Mouse (Mus musculus) gastrocnemius, adult 2 months (tissue): Measurements from ENCODE around the gene Fam20a. TPM values are rescaled to one million over a fixed set of nuclear protein-coding genes. Genes with fewer than 3 reads are reported as not detected.
"Not testable (repeated sequence)": the region's sequence is repeated elsewhere in the genome, so short reads cannot be mapped to it uniquely, and the experiment has no call there.

Source experiments
- DNase-seq: peaks from one replicate; pipeline ENCODE4 v3.0.0; 2022
- H3K27ac ChIP-seq: fragments of 200-600 bp; 2 replicates; pipeline ENCODE4 v1.8.1; 2022; ENCODE audit warnings: mild to moderate bottlenecking
- H3K4me3 ChIP-seq: fragments of 200-600 bp; 2 replicates; pipeline ENCODE4 v1.8.1; 2022; ENCODE audit warnings: mild to moderate bottlenecking, moderate library complexity
- CTCF ChIP-seq: fragments of 200-600 bp; IDR thresholded peaks from 2 replicates; pipeline ENCODE4 v1.8.1; 2022; ENCODE audit warnings: antibody characterized with exemption, mild to moderate bottlenecking, moderate library complexity
- intact Hi-C: fragments of 180-260 bp; cut with DNase I; formaldehyde crosslinking; loops from one replicate; pipeline ENCODE4 v1.15.1; 2025
- total RNA-seq, 2 experiments: library from RNA; stranded (reverse); gene quantifications; 2 replicates each; pipeline ENCODE4 v1.2.3; 2021

Fam20a gene
- total RNA-seq, 2 experiments from 2014 or later = 1.2 to 2.7 TPM

DNA sequence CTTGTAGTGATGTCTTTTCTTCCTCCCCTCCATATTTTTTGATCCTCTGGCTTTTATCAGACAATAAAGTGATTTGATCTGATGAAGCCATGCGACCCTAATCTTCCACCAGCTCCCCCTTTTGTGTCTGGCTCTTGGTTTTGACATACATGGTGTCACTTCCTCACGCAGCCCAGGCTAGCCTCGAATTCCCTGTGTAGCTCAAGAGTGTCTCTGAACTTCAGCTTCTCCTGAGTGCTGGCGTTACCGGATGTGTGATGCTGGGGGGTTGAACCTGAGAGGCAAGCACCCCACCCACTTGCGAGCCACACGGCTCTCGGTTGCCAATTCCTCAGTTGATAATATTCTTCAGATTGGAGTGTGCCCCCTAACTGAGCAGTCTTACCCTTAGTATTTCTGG is 49.7 kb downstream of the Fam20a start:
- H3K27ac ChIP-seq = peak overlapping the region; percentile 77
- TF ChIP-seq CTCF = no peak
- intact Hi-C loops = loop anchor here (5.0 kb wide), 1 partner anchor 50 kb away; the partner anchor contains the start of gene Fam20a

DNA sequence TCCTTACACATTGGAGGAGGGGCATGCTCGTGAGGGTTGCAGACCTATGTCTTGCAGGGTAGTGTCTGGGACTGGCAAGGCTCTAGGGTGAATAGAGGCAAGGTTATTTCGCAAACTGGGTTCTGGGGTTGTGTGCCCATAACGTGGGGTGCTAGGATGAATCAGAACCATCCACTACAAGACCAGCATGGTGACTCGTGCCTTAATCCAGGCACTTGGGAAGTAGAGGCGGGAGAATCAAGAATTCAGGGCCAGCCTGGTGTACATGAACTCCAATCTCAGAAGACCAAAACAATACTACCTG is 50.1 kb downstream of the Fam20a start:
- no peak for DNase-seq
- intact Hi-C loops = loop anchor here (5.0 kb wide), 1 partner anchor 50 kb away; the partner anchor contains the start of gene Fam20a
- Histone ChIP-seq H3K27ac (peak overlapping the region; percentile 77), H3K4me3 (no peak overlapping the region)
- TF ChIP-seq CTCF = no peak

More for the DNA sequence above, 49.7 kb downstream of the Fam20a start:
- no peak for DNase-seq
- H3K4me3 ChIP-seq = no peak overlapping the region

DNA sequence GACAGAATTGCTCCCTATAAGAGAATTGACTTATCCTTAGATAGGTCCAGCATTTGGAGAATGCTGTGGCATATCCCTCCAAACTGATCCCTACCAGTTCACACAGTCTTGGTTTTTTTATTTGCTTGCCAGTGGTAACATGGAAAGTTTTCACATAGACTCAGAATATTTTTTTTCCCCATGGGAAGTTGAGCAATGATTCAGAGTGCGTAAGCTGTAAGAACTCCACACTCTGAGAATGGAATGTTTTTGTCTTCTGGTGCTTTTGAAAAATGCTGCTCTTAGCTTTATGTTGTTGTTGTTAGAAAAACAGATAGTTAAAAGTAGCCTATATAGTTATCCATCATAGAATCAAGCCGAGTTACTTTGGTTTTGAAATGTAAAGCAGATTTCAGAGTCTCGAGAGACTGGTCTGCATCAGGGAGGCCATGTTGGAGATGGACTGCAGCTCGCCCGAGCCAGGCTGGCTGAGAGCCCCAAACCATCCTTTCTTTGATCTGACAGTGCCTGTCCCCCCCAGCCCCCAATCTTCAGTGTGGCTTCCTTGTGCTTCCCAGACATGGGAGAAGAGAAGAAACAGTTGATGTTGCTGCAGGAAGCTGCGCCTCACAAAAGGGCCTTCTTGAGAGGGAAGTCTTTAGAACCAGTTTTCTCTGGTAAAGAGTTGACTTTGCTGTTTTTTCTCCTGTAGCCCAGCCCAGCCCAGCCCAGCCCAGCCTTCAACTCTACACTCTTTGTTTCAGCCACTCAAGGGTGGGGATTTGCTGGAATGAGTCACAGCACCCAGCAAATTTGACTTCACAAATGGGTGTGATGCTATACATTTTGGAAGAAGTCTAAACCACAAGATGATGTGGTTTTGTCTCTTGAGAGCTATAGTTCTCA is 50.7 kb downstream of the Fam20a start:
- no peak for TF ChIP-seq CTCF
- no peak overlapping the region for H3K4me3 ChIP-seq
- H3K27ac ChIP-seq = peak overlapping the region; percentile 77
- intact Hi-C loops = loop anchor here (5.0 kb wide), 1 partner anchor 51 kb away; the partner anchor contains the start of gene Fam20a
- DNase-seq = no peak

DNA sequence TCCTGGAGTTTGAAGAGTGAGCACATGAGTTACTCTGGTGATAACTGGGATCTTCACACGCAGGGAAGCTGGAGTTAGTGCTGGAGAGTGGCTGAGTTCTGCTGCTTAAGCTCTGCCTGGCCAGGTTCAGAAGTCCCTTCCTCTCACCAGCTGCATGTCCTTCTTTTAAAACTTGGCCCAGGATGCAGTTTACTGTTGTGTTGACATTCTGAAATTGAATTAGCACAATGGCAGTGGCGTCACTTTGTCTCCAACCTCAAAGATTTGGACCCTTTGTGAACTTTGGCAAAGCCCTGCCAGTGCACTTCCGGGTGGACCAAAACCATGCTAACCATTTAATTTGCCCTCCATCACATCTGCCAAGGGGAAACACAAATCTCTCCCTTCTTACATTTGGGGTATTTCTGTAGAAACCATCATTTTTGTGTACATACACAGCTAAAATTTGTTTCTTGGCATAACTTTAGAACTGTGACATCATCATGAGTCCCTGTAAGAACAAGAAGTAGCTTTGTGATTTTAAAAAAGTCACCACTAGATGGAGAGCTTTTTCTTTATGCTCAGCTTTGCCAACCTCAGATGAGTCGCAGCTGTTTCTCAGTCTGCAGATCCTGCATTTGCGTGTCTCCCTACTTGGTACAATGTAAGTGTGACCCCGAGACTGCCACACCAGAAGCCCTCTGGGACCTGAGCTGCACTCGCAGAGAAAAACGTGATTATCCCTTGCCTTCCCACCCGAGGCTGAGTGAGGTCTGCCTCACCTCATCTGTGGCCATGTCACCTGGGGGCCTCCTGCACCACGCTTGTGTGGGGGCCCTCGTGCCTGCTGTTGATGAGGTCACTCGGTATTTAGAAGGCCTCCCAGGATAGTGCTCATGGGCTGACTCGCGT is 51.8 kb downstream of the Fam20a start:
- H3K4me3 ChIP-seq = no peak overlapping the region
- peak overlapping the region; percentile 77 for H3K27ac ChIP-seq
- intact Hi-C loops = loop anchor here (1.0 to 5.0 kb wide), 2 partner anchors 52 to 190 kb away; partner anchors contain the start of gene Fam20a
- peak; percentile 42 for DNase-seq
- TF ChIP-seq CTCF = peak; percentile 61

DNA sequence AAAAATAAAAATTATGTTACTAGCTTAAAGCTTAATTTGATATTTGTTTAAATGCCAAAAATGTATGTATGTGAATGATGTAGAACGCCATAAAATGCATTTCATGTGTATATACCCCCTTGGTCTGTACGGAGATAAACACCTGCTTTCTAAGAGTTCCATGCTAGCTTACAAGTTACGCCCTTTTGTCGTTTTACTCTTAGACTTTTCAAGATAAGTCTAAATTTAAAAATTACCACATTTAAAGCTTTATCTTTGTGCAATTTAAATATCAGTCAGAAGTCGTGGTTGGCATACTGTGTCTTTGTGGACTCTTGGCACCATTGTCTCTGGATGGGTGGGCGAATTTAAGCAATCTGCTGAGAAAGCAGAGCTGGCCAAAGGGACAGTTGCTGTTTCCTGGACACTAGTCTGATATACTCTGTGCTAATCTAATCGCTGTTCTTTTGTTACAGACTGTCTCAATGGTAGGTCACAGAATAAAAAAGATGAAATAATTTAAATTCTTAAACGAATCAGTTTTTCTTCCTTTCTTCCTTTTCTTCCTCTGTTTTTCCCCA is 52.9 kb downstream of the Fam20a start:
- peak overlapping the region; percentile 77 for H3K27ac ChIP-seq
- intact Hi-C loops = loop anchor here (10.0 kb wide), 1 partner anchor 606 kb away; no protein-coding TSS in a partner anchor
- TF ChIP-seq CTCF = no peak
- no peak for DNase-seq
- H3K4me3 ChIP-seq = no peak overlapping the region

DNA sequence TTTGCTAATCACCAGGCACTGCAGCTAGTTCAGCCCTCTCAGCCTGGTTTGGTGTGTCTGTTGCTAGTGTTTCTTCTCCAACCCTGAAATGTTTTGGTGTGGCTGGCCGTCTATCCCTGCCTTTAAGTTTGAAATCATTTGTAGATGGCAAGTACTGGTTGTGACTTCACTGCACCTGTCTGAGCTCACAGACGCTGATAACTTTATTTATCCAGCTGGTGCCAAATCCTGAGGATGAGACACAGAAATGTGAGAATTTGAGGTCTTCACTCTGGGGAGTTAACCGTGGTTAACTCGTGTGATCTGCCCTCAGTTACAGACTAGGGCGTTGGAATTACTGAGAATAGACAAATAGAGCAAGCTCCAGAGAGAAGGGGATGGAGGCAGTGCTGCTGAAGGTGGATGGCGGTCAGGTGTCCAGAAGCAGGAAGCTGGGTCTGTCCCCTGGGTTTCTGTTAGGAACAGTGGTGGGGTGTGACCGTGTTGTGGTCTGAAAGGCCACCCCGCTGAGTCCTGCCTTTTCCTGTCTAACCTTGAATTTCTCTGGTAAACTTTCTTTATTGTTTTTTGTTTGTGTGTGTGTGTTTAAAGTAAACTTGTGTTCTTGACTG is 53.9 kb downstream of the Fam20a start:
- Histone ChIP-seq H3K27ac (peak overlapping the region; percentile 13; the same call in 1 of the 2 replicates), H3K4me3 (no peak overlapping the region)
- intact Hi-C loops = loop anchor here (10.0 kb wide), 1 partner anchor 607 kb away; no protein-coding TSS in a partner anchor
- no peak for TF ChIP-seq CTCF
- no peak for DNase-seq

DNA sequence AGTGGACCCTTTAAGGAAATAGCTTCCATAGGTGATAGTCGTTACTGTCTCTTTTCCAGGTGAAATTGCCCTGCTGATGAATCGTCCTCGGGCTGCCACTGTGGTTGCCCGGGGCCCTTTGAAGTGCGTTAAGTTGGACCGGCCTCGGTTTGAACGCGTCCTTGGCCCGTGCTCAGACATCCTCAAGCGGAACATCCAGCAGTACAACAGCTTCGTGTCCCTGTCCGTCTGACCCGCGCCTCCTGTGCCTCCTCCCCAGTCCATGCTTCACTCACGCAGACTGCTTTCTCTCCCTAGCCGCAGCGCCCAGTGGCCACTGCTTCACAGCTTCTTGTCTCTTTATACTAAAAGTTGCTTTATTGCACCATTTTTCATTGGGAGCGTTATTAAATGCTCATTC is 54.7 kb downstream of the Fam20a start:
- DNase-seq = no peak
- intact Hi-C loops = loop anchor here (10.0 kb wide), 1 partner anchor 607 kb away; no protein-coding TSS in a partner anchor
- no peak for TF ChIP-seq CTCF

DNA sequence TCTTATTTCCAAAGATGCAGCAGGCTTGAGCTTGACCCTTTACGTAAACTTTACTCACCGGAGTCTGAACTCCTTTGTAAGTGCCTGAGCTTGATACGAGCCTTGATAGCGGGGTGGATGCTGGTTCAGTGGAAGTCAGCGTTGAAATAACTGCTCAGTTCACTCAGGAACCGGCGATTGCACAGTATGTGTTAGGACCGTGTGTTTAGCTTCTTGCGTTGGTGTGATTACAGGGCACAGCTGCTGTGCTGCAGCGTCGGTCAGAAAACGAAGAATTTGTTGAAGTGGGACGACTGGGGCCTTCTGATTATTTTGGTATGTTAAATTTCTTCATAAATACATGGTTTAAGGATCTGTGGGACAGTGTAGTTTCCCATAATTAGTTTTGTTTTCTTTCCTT is 55.7 kb downstream of the Fam20a start:
- intact Hi-C loops = loop anchor here (10.0 kb wide), 1 partner anchor 608 kb away; no protein-coding TSS in a partner anchor
- TF ChIP-seq CTCF = no peak
- H3K4me3 ChIP-seq = no peak overlapping the region
- H3K27ac ChIP-seq = no peak overlapping the region
- DNase-seq = no peak

More for the DNA sequence above, 54.7 kb downstream of the Fam20a start:
- Histone ChIP-seq H3K4me3 (no peak overlapping the region), H3K27ac (no peak overlapping the region)

DNA sequence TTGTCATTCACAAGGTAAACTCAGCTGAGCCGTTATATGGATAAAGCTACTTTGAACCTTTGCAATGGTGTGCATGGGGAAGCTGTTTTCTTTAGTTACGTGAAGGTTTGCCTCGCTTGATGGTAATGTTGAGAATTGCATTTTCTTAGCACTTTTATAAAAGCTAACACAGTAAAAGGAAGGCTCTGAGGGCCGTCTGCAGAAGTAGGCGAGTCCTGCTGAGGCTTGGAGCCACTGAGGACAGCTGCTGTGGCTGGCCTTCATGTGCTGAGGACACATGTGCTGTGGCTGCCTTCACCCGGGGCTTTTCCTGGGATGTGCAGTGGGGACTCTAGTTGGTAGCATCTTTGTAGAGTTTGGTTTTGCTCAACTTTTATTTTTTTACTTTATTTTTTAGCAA is 56.7 kb downstream of the Fam20a start:
- intact Hi-C loops = loop anchor here (10.0 kb wide), 1 partner anchor 609 kb away; no protein-coding TSS in a partner anchor
- no peak for TF ChIP-seq CTCF

DNA sequence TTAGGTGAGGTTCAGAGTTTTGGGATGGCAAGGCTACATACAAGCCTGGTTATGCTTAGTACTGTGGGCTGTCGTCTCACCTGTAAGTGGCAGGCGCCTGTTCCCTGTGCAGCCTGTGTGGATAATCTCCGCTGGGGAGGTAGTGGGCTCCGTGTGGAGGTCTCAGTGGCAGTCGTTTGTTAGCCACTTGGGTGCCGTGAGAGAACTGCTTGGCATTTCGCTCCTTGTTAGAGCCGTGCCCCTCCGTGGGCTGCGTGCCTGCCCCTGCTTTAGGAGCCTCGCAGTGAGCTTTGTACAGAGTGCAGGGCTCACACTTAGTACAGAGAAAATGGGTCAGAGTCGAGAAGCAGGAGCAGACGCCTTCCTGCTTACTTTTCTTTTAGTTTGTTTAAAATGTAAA is 57.8 kb downstream of the Fam20a start:
- intact Hi-C loops = loop anchor here (10.0 kb wide), 1 partner anchor 611 kb away; no protein-coding TSS in a partner anchor
- Histone ChIP-seq H3K27ac (no peak overlapping the region), H3K4me3 (no peak overlapping the region)
- DNase-seq = no peak
- TF ChIP-seq CTCF = no peak

More for the DNA sequence above, 56.7 kb downstream of the Fam20a start:
- Histone ChIP-seq H3K4me3 (no peak overlapping the region), H3K27ac (no peak overlapping the region)
- DNase-seq = no peak

DNA sequence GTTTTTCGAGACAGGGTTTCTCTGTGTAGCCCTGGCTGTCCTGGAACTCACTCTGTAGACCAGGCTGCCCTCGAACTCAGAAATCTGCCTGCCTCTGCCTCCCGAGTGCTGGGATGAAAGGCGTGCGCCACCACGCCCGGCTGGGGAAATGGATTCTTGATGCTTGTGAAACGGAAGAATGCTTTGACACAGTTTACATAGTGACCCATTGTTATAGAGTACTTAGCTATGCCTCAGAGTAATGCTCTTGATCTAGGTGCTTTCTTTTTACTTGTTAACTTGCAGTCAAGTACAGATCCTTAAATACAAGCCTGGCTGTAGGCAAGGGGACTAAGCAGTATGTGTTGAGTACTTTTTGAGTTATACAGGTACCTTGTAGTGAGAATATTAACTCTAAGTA is 61.6 kb downstream of the Fam20a start:
- intact Hi-C loops = loop anchor here (10.0 kb wide), 1 partner anchor 614 kb away; no protein-coding TSS in a partner anchor

DNA sequence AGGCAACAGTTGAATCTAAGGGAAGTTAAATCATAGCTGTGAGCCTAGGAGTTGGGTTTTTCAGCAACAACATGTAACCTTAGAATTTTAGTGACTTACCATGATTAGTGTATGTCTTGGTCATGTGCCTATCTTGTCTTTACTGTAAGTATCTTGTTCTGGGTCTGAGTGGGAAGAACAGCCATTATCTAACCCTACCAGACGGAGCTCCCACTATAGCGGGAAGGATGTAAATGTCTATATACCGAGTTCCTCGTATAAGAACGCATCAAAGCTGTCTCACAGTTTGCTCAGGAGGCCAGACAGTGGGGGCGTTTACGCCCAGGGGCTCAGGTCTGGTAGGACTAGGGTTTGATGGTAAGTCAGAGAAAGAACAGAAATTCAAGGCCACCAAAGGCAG is 65.8 kb downstream of the Fam20a start:
- no peak for DNase-seq
- no peak for TF ChIP-seq CTCF
- H3K27ac ChIP-seq = no peak overlapping the region
- intact Hi-C loops = no loop called here
- H3K4me3 ChIP-seq = no peak overlapping the region

More for the DNA sequence above, 61.6 kb downstream of the Fam20a start:
- not testable (repeated sequence) for DNase-seq, H3K27ac ChIP-seq, H3K4me3 ChIP-seq
